Mouse (Mus musculus) liver, embryonic 16.5 days (tissue): Measurements from ENCODE around the gene Adssl1. TPM values are rescaled to one million over a fixed set of nuclear protein-coding genes. Genes with fewer than 3 reads are reported as not detected.

Experiments used
- ATAC-seq: fragments of 200-750 bp; cut with Nextera tagmentation; 2 replicates; pipeline ENCODE4 v1.8.0; 2017; ENCODE audit warnings: low read depth, mild to moderate bottlenecking, moderate number of reproducible peaks, moderate library complexity
- H3K27ac ChIP-seq: fragments of 300-500 bp; sonication (generic); 2 replicates; pipeline ENCODE4 v1.5.1; 2014; ENCODE audit warnings: mild to moderate bottlenecking, low read length
- H3K27me3 ChIP-seq: fragments of 300-500 bp; sonication (generic); 2 replicates; pipeline ENCODE4 v1.6.1; 2014; ENCODE audit warnings: low read depth, low read length, mixed read lengths; ENCODE audit not compliant: control insufficient read depth, insufficient read depth
- H3K36me3 ChIP-seq: fragments of 300-500 bp; sonication (generic); 2 replicates; pipeline ENCODE4 v1.6.1; 2014; ENCODE audit warnings: mild to moderate bottlenecking; ENCODE audit not compliant: control insufficient read depth, insufficient read depth
- H3K4me1 ChIP-seq: fragments of 300-500 bp; sonication (generic); 2 replicates; pipeline ENCODE4 v1.6.1; 2014; ENCODE audit warnings: low read depth, low read length, mixed read lengths; ENCODE audit not compliant: control insufficient read depth
- H3K4me2 ChIP-seq: fragments of 300-500 bp; sonication (generic); 2 replicates; pipeline ENCODE4 v1.6.1; 2014; ENCODE audit warnings: low read depth, low read length, mixed read lengths
- H3K4me3 ChIP-seq: fragments of 300-500 bp; sonication (generic); 2 replicates; pipeline ENCODE4 v1.5.1; 2014; ENCODE audit warnings: low read depth, mild to moderate bottlenecking, low read length
- H3K9ac ChIP-seq: fragments of 300-500 bp; sonication (generic); 2 replicates; pipeline ENCODE4 v1.6.1; 2014; ENCODE audit warnings: low read depth, low read length
- H3K9me3 ChIP-seq: fragments of 300-500 bp; sonication (generic); replicated peaks from 2 replicates; pipeline ENCODE4 v1.6.1; 2016; ENCODE audit warnings: low read length; ENCODE audit not compliant: control insufficient read depth
- WGBS: fragments of 180-500 bp; shearing (Covaris S2); extraction: QIAGEN DNeasy Blood & Tissue Kit; methylation state at CpG from one replicate; pipeline ENCODE4 v1.1.7; 2014; ENCODE audit not compliant: insufficient replicate concordance; 5-methylcytosine and 5-hydroxymethylcytosine counted together
- polyA plus RNA-seq: library from polyadenylated mRNA; unstranded; fragments of >200 nt; fragmentation: Nextera tagmentation; extraction: Ambion mirVana; gene quantifications from 2 replicates; pipeline ENCODE4 v1.2.1, GENCODE M21; 2015

Adssl1 gene
- polyA plus RNA-seq, 1 experiment from 2014 or later = 14.0 TPM

GRCm38 (mm10) chr12:112664124-112664523 lies 44.3 kb downstream of the Adssl1 start:
- no peaks in the 10 kb centered on the region for H3K9me3 ChIP-seq
- H3K4me1 ChIP-seq = no peaks in the 10 kb centered on the region; the same call in 1 of the 2 replicates
- H3K9ac ChIP-seq = no peak overlapping the region
- peaks cover 6% of the 10 kb centered on the region for H3K36me3 ChIP-seq
- no peaks in the 10 kb centered on the region for H3K27me3 ChIP-seq
- H3K27ac ChIP-seq = no peak overlapping the region
- no peak for ATAC-seq
- no peak overlapping the region for H3K4me2 ChIP-seq
- H3K4me3 ChIP-seq = no peak overlapping the region
- WGBS = 55% methylated on average over 2 of the region's 2 CpGs

- H3K9ac ChIP-seq = no peak overlapping the region
- H3K4me2 ChIP-seq = no peak overlapping the region
- no peak overlapping the region for H3K27ac ChIP-seq
- 0 out of 2 replicates have a peak, but pooled peaks cover under 1% of the 10 kb centered on the region for H3K36me3 ChIP-seq
- no peaks in the 10 kb centered on the region for H3K27me3 ChIP-seq
- no peak for ATAC-seq
- no peaks in the 10 kb centered on the region; the same call in 1 of the 2 replicates for H3K4me1 ChIP-seq
- WGBS = 64% methylated on average over 5 of the region's 5 CpGs
- no peak overlapping the region for H3K4me3 ChIP-seq
- no peaks in the 10 kb centered on the region for H3K9me3 ChIP-seq
Measured at GRCm38 (mm10) chr12:112664656-112665055, 44.8 kb downstream of the Adssl1 start.

GRCm38 (mm10) chr12:112665445-112665844 lies 45.6 kb downstream of the Adssl1 start:
- H3K4me3 ChIP-seq = no peak overlapping the region
- H3K9ac ChIP-seq = no peak overlapping the region
- no peaks in the 10 kb centered on the region; the same call in 1 of the 2 replicates for H3K4me1 ChIP-seq
- H3K36me3 ChIP-seq = no peaks in the 10 kb centered on the region
- H3K27ac ChIP-seq = no peak overlapping the region
- 76% methylated on average over 18 of the region's 18 CpGs for WGBS
- H3K9me3 ChIP-seq = no peaks in the 10 kb centered on the region
- H3K27me3 ChIP-seq = no peaks in the 10 kb centered on the region
- no peak overlapping the region for H3K4me2 ChIP-seq
- no peak for ATAC-seq

GRCm38 (mm10) chr12:112665881-112666544 lies 46.2 kb downstream of the Adssl1 start:
- Histone ChIP-seq H3K4me3 (no peak overlapping the region), H3K9ac (no peak overlapping the region), H3K4me2 (no peak overlapping the region), H3K9me3 (no peaks in the 10 kb centered on the region), H3K27me3 (no peaks in the 10 kb centered on the region), H3K36me3 (no peaks in the 10 kb centered on the region), H3K4me1 (peaks cover 2% of the 10 kb centered on the region), H3K27ac (no peak overlapping the region)
- ATAC-seq = no peak
- 80% methylated on average over 9 of the region's 9 CpGs for WGBS

GRCm38 (mm10) chr12:112667619-112668297 lies 47.9 kb downstream of the Adssl1 start:
- peaks cover 20% of the 10 kb centered on the region for H3K4me1 ChIP-seq
- no peak overlapping the region for H3K9ac ChIP-seq
- H3K4me2 ChIP-seq = no peak overlapping the region
- ATAC-seq = no peak
- 50% methylated on average over 10 of the region's 10 CpGs for WGBS
- no peaks in the 10 kb centered on the region for H3K27me3 ChIP-seq
- H3K36me3 ChIP-seq = no peaks in the 10 kb centered on the region
- no peak overlapping the region for H3K27ac ChIP-seq
- no peak overlapping the region for H3K4me3 ChIP-seq
- H3K9me3 ChIP-seq = no peaks in the 10 kb centered on the region

GRCm38 (mm10) chr12:112670718-112671393 lies 51.0 kb downstream of the Adssl1 start:
- no peak overlapping the region for H3K4me3 ChIP-seq
- H3K9me3 ChIP-seq = no peaks in the 10 kb centered on the region
- no peaks in the 10 kb centered on the region for H3K27me3 ChIP-seq
- no peak overlapping the region for H3K4me2 ChIP-seq
- WGBS = 46% methylated on average over 9 of the region's 9 CpGs
- no peak overlapping the region for H3K9ac ChIP-seq
- no peak overlapping the region; the same call in 1 of the 2 replicates for H3K27ac ChIP-seq
- no peak for ATAC-seq
- peaks cover 43% of the 10 kb centered on the region for H3K4me1 ChIP-seq
- no peaks in the 10 kb centered on the region for H3K36me3 ChIP-seq

- H3K36me3 ChIP-seq = no peaks in the 10 kb centered on the region
- no peak overlapping the region; the same call in 1 of the 2 replicates for H3K4me2 ChIP-seq
- peaks cover 43% of the 10 kb centered on the region for H3K4me1 ChIP-seq
- no peak for ATAC-seq
- H3K4me3 ChIP-seq = no peak overlapping the region
- WGBS = 76% methylated on average over 7 of the region's 7 CpGs
- no peak overlapping the region for H3K9ac ChIP-seq
- H3K9me3 ChIP-seq = no peaks in the 10 kb centered on the region
- H3K27me3 ChIP-seq = peaks cover under 1% of the 10 kb centered on the region
- H3K27ac ChIP-seq = no peak overlapping the region
Measured at GRCm38 (mm10) chr12:112671891-112672290, 52.0 kb downstream of the Adssl1 start.

- Histone ChIP-seq H3K27ac (peak overlapping the region; percentile 91), H3K36me3 (no peaks in the 10 kb centered on the region), H3K9me3 (no peaks in the 10 kb centered on the region), H3K4me1 (peaks cover 43% of the 10 kb centered on the region), H3K4me2 (peak overlapping the region; percentile 96), H3K9ac (peak overlapping the region; percentile 89), H3K4me3 (peak overlapping the region; percentile 82), H3K27me3 (peaks cover 12% of the 10 kb centered on the region)
- 4% methylated on average over 21 of the region's 21 CpGs for WGBS
- no peak for ATAC-seq
Measured at GRCm38 (mm10) chr12:112672744-112673575, 53.1 kb downstream of the Adssl1 start.
